Mouse (Mus musculus) ovary, postnatal 36 days (tissue): ENCODE measurements around the gene Slc22a1.
"Not testable (repeated sequence)": the region's sequence is repeated elsewhere in the genome, so short reads cannot be mapped to it uniquely, and the experiment has no call there.

Experiments
- DNase-seq: peaks from one replicate; pipeline ENCODE4 v3.0.0; 2022; ENCODE audit warnings: low spot score, mixed read lengths

Gene Slc22a1

DNA sequence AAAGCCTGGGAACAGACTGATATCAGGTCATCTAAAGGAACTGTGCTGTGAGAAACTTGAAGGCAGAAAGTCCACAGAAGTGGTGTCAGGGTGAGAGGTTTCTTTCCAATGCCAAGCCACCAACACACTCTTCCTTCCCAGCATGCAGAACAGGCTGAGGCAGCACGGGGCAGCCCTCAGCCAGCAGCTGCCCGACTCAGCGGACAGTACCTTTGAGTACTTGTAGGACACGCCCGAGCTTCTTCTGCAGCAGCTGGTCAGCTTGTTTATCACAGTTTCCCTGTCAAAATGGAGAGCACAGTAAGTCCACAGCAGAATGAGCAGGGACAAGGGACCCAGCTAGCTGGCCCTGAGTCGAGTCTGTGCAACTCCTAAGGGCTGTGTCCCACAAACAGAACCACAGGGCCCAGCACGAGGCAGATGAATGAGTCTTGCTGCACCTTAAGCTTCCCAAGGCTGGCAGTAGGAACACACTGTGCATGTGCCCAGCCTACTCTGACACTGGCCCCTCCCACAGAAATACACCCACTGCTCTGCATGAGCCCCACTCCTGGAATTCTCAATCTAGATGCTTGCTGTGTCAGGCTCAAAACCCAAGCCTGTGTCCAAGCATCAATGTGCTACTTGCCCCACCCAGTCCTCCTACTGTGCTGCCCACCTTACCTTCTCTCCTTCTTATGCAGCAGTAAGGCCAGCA is 9.4 kb upstream of the Slc22a1 start:
- no peak for DNase-seq

GRCm38 (mm10) chr17:12684412-12684811 is 8.8 kb upstream of the Slc22a1 start:
- DNase-seq, result no peak

- no peak for DNase-seq
These were observed 8.0 kb upstream of the Slc22a1 start for GRCm38 (mm10) chr17:12683582-12683981.

DNA sequence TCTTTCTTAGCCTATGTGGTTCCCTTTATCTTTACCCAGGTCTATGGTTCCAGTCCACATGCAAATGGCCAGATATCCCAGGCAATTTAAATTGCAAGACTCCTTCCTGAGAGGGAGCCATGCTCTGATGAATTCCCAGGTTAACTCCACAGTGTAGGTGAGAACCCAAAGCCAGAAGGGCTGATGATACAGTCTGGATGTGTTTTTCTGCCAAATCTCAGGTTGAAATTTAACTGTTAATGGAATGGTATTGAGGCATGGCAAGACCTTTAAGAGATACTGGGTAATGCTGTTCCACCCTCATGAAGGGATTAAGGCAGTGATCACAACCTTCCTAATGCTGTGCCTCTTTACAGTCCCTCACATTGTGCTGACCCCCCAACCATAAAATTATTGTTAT is 2.6 kb upstream of the Slc22a1 start:
- DNase-seq, result no peak

DNA sequence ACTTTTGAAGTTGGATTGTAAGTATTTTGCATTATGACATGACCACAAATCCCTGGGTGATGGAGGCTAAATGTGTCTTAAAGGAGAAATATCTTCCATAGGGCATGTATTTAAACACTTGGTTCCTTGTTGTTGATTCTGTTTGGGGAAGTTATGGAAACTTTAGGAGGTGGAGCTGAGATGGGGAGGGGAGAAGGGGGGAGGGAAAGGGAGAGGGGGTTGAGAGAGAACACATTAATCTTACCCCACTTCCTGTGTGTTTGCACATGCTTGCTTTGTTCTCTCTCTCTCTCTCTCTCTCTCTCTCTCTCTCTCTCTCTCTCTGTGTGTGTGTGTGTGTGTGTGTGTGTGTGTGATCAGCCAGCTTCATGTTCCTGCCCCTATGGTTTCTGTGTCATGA is 1.5 kb upstream of the Slc22a1 start:
- DNase-seq, result no peak

DNA sequence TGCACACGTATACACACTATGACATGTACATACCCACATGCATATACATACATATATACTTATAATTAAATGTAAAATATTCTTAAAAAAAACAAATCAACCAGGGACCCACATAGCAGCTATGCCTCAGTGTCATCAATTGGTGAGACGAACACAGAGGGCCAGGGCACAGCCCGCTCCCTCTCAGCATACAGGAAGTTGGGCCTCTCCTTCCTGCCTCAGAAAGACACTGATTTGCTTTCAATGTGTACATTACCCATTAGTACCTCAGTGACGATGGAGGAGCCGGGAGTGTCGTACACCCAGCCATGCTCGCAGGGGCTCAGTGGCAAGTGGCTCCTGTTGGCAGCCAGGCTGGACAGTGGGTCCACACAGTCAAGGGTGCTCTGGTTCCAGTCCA is 649 bp downstream of the Slc22a1 start:
- DNase-seq, result not testable (repeated sequence)

GRCm38 (mm10) chr17:12673871-12674270 is 1.8 kb downstream of the Slc22a1 start:
- no peak for DNase-seq

DNA sequence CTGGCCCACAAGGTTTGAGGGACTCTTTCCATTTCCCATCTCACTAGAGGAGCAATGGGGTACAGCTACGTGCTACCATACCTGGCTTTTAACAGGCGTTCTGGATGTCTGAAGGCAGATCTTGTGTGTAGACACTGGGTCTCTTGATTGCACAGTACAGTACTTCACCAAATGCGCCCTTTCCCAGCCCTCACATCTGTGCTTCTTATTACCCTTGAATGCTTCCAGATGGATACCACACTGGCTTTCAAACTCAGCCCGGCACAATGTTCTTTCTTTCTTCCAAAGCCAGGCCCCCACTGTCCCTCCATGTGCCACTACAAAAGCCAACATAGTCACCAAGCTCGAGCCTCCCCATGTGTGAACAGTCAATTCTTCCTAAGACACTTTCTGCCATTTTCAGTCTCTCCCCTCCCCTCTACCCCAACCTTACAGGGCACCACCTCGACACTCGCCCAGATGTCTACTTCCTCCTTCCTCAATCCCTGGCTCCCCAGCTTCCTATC is 3.3 kb downstream of the Slc22a1 start:
- DNase-seq, result no peak

GRCm38 (mm10) chr17:12671029-12671605 is 4.5 kb downstream of the Slc22a1 start:
- no peak for DNase-seq

DNA sequence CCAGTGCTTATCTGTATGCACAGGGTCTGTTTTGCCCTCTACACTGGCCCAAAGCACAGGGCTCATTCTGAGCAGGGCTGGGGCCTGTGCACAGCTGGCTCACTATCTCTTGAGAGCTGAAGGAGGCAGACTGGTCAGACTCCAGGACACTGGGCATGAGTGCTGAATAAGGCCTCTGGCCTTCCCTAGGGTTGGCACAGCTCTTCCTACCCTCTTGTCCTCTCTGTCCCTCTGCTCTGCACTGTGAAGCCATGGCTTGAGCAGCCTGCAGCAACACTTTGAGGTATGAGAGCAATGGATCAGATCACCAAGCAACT is 6.3 kb downstream of the Slc22a1 start:
- DNase-seq, result no peak

- DNase-seq, result no peak
These were observed 6.9 kb downstream of the Slc22a1 start for GRCm38 (mm10) chr17:12668478-12669362.

- no peak for DNase-seq
These were observed 11.5 kb downstream of the Slc22a1 start for GRCm38 (mm10) chr17:12664156-12664555.

GRCm38 (mm10) chr17:12660572-12661260 is 14.9 kb downstream of the Slc22a1 start:
- DNase-seq, result no peak

- DNase-seq, result no peak
These were observed 16.4 kb downstream of the Slc22a1 start for GRCm38 (mm10) chr17:12659233-12659632.

DNA sequence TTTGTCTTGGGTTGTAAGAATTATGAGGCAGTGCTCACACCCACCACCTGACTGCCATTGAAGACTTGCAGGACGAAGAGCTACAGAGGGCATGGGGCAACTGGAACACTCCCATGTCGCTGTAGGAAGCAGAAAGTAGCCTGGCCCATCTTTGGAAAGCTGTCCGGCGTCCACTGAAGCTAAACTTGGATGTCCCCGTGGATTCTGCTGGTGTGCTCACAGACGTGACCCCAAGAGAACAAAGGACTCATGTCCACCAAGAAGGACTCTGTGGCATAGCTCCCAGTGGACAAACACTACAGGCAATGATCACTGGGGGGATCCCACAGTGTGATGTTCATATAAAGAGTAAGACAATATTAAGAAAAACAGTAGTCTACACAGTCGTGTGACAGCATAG is 16.8 kb downstream of the Slc22a1 start:
- DNase-seq, result no peak

GRCm38 (mm10) chr17:12655826-12656225 is 19.8 kb downstream of the Slc22a1 start:
- no peak for DNase-seq

DNA sequence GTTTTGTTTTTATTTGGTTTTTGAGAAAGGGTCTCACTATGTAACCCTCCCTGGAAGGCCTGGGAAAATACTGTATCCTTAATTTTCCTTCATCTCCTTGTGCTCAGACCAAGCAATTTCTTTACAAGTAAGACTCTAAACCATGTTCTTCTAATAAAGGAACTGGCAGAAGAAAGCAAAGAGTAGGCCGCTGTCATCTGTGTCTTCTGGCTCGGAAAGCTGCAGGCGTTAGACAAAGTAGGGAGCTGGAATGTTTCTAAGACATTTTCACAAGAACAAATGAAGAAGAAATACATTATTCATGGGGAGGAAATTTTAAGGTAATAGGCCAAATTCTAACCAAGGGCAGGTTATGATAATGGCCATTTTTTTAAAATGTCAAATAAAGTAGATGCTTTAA is 21.6 kb downstream of the Slc22a1 start:
- no peak for DNase-seq

DNA sequence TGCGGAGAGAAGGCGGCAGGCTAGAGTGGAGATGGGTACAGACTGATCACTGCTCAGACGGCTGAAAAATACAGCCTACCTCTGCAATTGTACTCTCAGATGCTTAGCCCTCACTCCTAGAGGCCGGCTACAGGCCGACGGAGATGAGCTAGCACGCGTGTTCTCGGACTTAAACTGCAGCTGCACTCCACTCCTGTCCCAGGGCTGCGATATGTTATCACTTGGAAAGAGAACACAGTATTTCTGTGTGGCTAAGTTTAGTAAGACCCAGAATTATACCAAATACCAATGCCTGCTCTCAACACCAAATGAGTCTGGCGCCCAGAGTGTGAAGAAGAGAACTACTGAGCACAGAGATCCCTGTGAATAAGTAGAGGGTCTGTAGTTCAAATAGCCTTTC is 23.0 kb downstream of the Slc22a1 start:
- DNase-seq, result no peak

DNA sequence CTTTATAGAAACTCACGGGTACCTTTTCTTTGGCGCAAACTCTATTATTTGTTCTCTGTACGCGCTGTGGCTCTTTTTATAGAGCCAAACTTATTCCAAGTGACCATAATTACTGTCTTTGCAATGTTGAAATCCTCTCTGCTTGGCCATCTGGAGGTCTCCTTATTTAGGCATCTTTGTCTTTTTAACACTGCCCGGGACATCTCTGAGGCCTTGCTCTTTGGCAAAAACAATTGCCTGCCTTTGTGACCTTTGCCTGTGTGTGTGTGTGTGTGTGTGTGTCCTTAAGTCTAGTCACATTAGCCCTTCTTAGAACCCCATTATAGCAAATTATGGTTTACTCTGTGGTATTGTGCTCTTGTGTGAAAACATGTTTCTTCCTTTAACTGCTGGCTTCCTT is 30.2 kb downstream of the Slc22a1 start:
- no peak for DNase-seq

DNA sequence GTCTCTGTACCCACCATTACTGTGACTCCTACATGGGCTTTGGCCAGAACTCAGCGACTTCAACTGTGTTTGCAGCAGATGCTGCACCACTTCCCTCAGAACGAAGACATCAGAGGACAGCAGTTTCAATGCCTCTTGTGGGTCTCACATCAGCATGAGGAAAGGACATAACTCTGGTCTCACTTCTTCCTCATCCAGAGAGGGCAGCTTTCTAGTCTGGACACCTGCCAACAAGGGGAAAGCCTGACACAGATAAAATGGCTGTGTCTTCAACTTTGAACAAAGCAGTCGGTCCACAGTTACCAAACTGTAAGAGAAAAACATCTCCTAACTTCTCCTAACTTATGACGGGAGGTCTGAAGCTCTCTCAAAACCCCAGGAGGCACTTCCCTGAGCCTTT is 34.5 kb downstream of the Slc22a1 start:
- no peak for DNase-seq

DNA sequence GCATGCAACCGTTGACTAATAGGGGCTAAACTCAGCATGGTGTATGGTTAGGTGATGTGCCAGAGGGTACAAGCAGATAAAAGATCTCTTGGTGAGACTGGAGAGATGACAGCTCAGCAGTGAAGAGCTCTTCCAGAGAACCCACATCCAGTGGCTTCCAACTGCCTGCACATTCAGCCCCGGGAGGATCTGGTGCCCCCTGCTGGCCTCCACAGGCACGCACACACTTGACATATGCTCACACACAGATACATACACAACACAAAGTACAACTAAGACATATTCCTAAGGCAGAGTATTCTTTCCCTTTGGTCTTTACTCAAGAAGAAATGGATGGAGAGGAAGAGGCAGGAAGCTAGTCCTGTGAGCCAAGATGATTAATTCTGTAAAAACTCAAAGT is 36.0 kb downstream of the Slc22a1 start:
- no peak for DNase-seq

- no peak for DNase-seq
These were observed 40.8 kb downstream of the Slc22a1 start for GRCm38 (mm10) chr17:12634814-12635213.
